Mouse (Mus musculus): ENCODE measurements at regions not wholly inside any gene's neighbourhood (a gene's known extent, or its start where the extent isn't known, plus 50 kb on each side); places are given as distances from the start of the nearest gene placed in this dataset.
"Not testable (repeated sequence)": the region's sequence is repeated elsewhere in the genome, so short reads cannot be mapped to it uniquely, and the experiment has no call there.

GRCm38 (mm10) chr11:92228855-92229254 is 651.5 kb upstream of the Kif2b start:
- no peaks in the 10 kb centered on the region for H3K27me3 ChIP-seq (ENCODE audit: control insufficient read depth, insufficient read depth, low read length)
- no peak overlapping the region for H3K27ac ChIP-seq (ENCODE audit: low read depth, low read length)
- WGBS: 61% methylated on average over 5 of the region's 5 CpGs
- DNase-seq (ENCODE audit: low spot score): peak; percentile 45
- no peak overlapping the region for H3K4me3 ChIP-seq (ENCODE audit: low read depth, low read length)
- H3K4me1 ChIP-seq (replicated peaks; ENCODE audit: control insufficient read depth, insufficient read depth, low read length): no peaks in the 10 kb centered on the region
- H3K9me3 ChIP-seq (ENCODE audit: control insufficient read depth, low read length): no peaks in the 10 kb centered on the region
- H3K4me2 ChIP-seq (ENCODE audit: low read depth, low read length, severe bottlenecking): no peak overlapping the region
- H3K36me3 ChIP-seq (ENCODE audit: control insufficient read depth, insufficient read depth, low read length): no peaks in the 10 kb centered on the region
- H3K9ac ChIP-seq (ENCODE audit: low read length): no peak overlapping the region
- no peak for ATAC-seq (replicated peaks; ENCODE audit: low FRiP score)

- no peak overlapping the region for H3K27ac ChIP-seq (ENCODE audit: low read depth, low read length)
- WGBS: 77% methylated on average over 1 of the region's 1 CpGs
- DNase-seq (ENCODE audit: low spot score) (no peak), ATAC-seq (replicated peaks; ENCODE audit: low FRiP score) (no peak)
- H3K9me3 ChIP-seq (ENCODE audit: control insufficient read depth, low read length): no peaks in the 10 kb centered on the region
- H3K27me3 ChIP-seq (ENCODE audit: control insufficient read depth, insufficient read depth, low read length): no peaks in the 10 kb centered on the region
- no peak overlapping the region for H3K4me2 ChIP-seq (ENCODE audit: low read depth, low read length, severe bottlenecking)
- H3K36me3 ChIP-seq (ENCODE audit: control insufficient read depth, insufficient read depth, low read length): no peaks in the 10 kb centered on the region
- H3K9ac ChIP-seq (ENCODE audit: low read length): no peak overlapping the region
- no peaks in the 10 kb centered on the region for H3K4me1 ChIP-seq (replicated peaks; ENCODE audit: control insufficient read depth, insufficient read depth, low read length)
- H3K4me3 ChIP-seq (ENCODE audit: low read depth, low read length): no peak overlapping the region
Observed at GRCm38 (mm10) chr11:92208980-92209548, 631.7 kb upstream of the Kif2b start.

GRCm38 (mm10) chr11:92178393-92178792 is 601.0 kb upstream of the Kif2b start:
- not testable (repeated sequence) for H3K4me2 ChIP-seq (ENCODE audit: low read depth, low read length, severe bottlenecking)

GRCm38 (mm10) chr11:92153124-92153523 is 575.8 kb upstream of the Kif2b start:
- Histone ChIP-seq H3K4me2 (ENCODE audit: low read depth, low read length, severe bottlenecking) (no peak overlapping the region), H3K36me3 (ENCODE audit: control insufficient read depth, insufficient read depth, low read length) (no peaks in the 10 kb centered on the region), H3K9me3 (ENCODE audit: control insufficient read depth, low read length) (no peaks in the 10 kb centered on the region), H3K4me3 (ENCODE audit: low read depth, low read length) (no peak overlapping the region), H3K9ac (ENCODE audit: low read length) (no peak overlapping the region), H3K4me1 (replicated peaks; ENCODE audit: control insufficient read depth, insufficient read depth, low read length) (no peaks in the 10 kb centered on the region), H3K27ac (ENCODE audit: low read depth, low read length) (no peak overlapping the region), H3K27me3 (ENCODE audit: control insufficient read depth, insufficient read depth, low read length) (no peaks in the 10 kb centered on the region)
- DNase-seq (ENCODE audit: low spot score): no peak
- ATAC-seq (replicated peaks; ENCODE audit: low FRiP score): no peak

More at GRCm38 (mm10) chr11:92178393-92178792, 601.0 kb upstream of the Kif2b start:
- ATAC-seq (replicated peaks; ENCODE audit: low FRiP score); H3K27me3 ChIP-seq (ENCODE audit: control insufficient read depth, insufficient read depth, low read length); H3K4me3 ChIP-seq (ENCODE audit: low read depth, low read length); H3K4me1 ChIP-seq (replicated peaks; ENCODE audit: control insufficient read depth, insufficient read depth, low read length); H3K27ac ChIP-seq (ENCODE audit: low read depth, low read length); H3K9me3 ChIP-seq (ENCODE audit: control insufficient read depth, low read length); H3K9ac ChIP-seq (ENCODE audit: low read length); H3K36me3 ChIP-seq (ENCODE audit: control insufficient read depth, insufficient read depth, low read length); DNase-seq (ENCODE audit: low spot score): not testable (repeated sequence)
- WGBS: 78% methylated on average over 3 of the region's 3 CpGs

- Histone ChIP-seq H3K4me1 (replicated peaks; ENCODE audit: control insufficient read depth, insufficient read depth, low read length) (no peaks in the 10 kb centered on the region), H3K4me2 (ENCODE audit: low read depth, low read length, severe bottlenecking) (no peak overlapping the region), H3K9me3 (ENCODE audit: control insufficient read depth, low read length) (no peaks in the 10 kb centered on the region), H3K27ac (ENCODE audit: low read depth, low read length) (no peak overlapping the region; the same call in 1 of the 2 replicates), H3K4me3 (ENCODE audit: low read depth, low read length) (no peak overlapping the region), H3K36me3 (ENCODE audit: control insufficient read depth, insufficient read depth, low read length) (no peaks in the 10 kb centered on the region), H3K9ac (ENCODE audit: low read length) (no peak overlapping the region), H3K27me3 (ENCODE audit: control insufficient read depth, insufficient read depth, low read length) (no peaks in the 10 kb centered on the region)
- DNase-seq (ENCODE audit: low spot score) (no peak), ATAC-seq (replicated peaks; ENCODE audit: low FRiP score) (peak; percentile 77)
- 35% methylated on average over 1 of the region's 1 CpGs for WGBS
Observed at GRCm38 (mm10) chr11:92135677-92136076, 558.3 kb upstream of the Kif2b start.

GRCm38 (mm10) chr11:92134891-92135590 is 557.7 kb upstream of the Kif2b start:
- ATAC-seq (replicated peaks; ENCODE audit: low FRiP score) (peak; percentile 90), DNase-seq (ENCODE audit: low spot score) (no peak)
- Histone ChIP-seq H3K36me3 (ENCODE audit: control insufficient read depth, insufficient read depth, low read length) (no peaks in the 10 kb centered on the region), H3K4me1 (replicated peaks; ENCODE audit: control insufficient read depth, insufficient read depth, low read length) (no peaks in the 10 kb centered on the region), H3K27ac (ENCODE audit: low read depth, low read length) (peak overlapping the region; percentile 62; the same call in 1 of the 2 replicates), H3K27me3 (ENCODE audit: control insufficient read depth, insufficient read depth, low read length) (no peaks in the 10 kb centered on the region), H3K4me2 (ENCODE audit: low read depth, low read length, severe bottlenecking) (no peak overlapping the region), H3K4me3 (ENCODE audit: low read depth, low read length) (no peak overlapping the region), H3K9ac (ENCODE audit: low read length) (no peak overlapping the region), H3K9me3 (ENCODE audit: control insufficient read depth, low read length) (no peaks in the 10 kb centered on the region)
- WGBS: 32% methylated on average over 3 of the region's 3 CpGs

GRCm38 (mm10) chr11:92084766-92085165 is 507.4 kb upstream of the Kif2b start:
- 79% methylated on average over 2 of the region's 2 CpGs for WGBS
- Histone ChIP-seq H3K27me3 (ENCODE audit: control insufficient read depth, insufficient read depth, low read length) (no peaks in the 10 kb centered on the region), H3K27ac (ENCODE audit: low read depth, low read length) (no peak overlapping the region), H3K9me3 (ENCODE audit: control insufficient read depth, low read length) (no peaks in the 10 kb centered on the region), H3K4me2 (ENCODE audit: low read depth, low read length, severe bottlenecking) (no peak overlapping the region), H3K4me3 (ENCODE audit: low read depth, low read length) (no peak overlapping the region), H3K4me1 (replicated peaks; ENCODE audit: control insufficient read depth, insufficient read depth, low read length) (no peaks in the 10 kb centered on the region), H3K9ac (ENCODE audit: low read length) (no peak overlapping the region), H3K36me3 (ENCODE audit: control insufficient read depth, insufficient read depth, low read length) (no peaks in the 10 kb centered on the region)
- DNase-seq (ENCODE audit: low spot score): no peak
- ATAC-seq (replicated peaks; ENCODE audit: low FRiP score): no peak

GRCm38 (mm10) chr11:92041695-92042094 is 464.3 kb upstream of the Kif2b start:
- no peaks in the 10 kb centered on the region for H3K4me1 ChIP-seq (replicated peaks; ENCODE audit: control insufficient read depth, insufficient read depth, low read length)
- H3K9ac ChIP-seq (ENCODE audit: low read length): no peak overlapping the region
- no peaks in the 10 kb centered on the region for H3K36me3 ChIP-seq (ENCODE audit: control insufficient read depth, insufficient read depth, low read length)
- H3K27me3 ChIP-seq (ENCODE audit: control insufficient read depth, insufficient read depth, low read length): no peaks in the 10 kb centered on the region
- DNase-seq (ENCODE audit: low spot score) (peak; percentile 51), ATAC-seq (replicated peaks; ENCODE audit: low FRiP score) (0 out of 2 replicates have a peak, but pooled peaks have one; percentile 33)
- H3K4me2 ChIP-seq (ENCODE audit: low read depth, low read length, severe bottlenecking): no peak overlapping the region
- H3K27ac ChIP-seq (ENCODE audit: low read depth, low read length): no peak overlapping the region
- 12% methylated on average over 2 of the region's 2 CpGs for WGBS
- H3K9me3 ChIP-seq (ENCODE audit: control insufficient read depth, low read length): no peaks in the 10 kb centered on the region
- H3K4me3 ChIP-seq (ENCODE audit: low read depth, low read length): no peak overlapping the region

- no peak for DNase-seq (ENCODE audit: low spot score)
- 89% methylated on average over 1 of the region's 1 CpGs for WGBS
- H3K9ac ChIP-seq (ENCODE audit: low read length): no peak overlapping the region
- H3K27ac ChIP-seq (ENCODE audit: low read depth, low read length): no peak overlapping the region
- H3K4me1 ChIP-seq (replicated peaks; ENCODE audit: control insufficient read depth, insufficient read depth, low read length): no peaks in the 10 kb centered on the region
- H3K9me3 ChIP-seq (ENCODE audit: control insufficient read depth, low read length): no peaks in the 10 kb centered on the region
- ATAC-seq (replicated peaks; ENCODE audit: low FRiP score): no peak
- H3K4me3 ChIP-seq (ENCODE audit: low read depth, low read length): no peak overlapping the region
- no peaks in the 10 kb centered on the region for H3K27me3 ChIP-seq (ENCODE audit: control insufficient read depth, insufficient read depth, low read length)
- no peaks in the 10 kb centered on the region for H3K36me3 ChIP-seq (ENCODE audit: control insufficient read depth, insufficient read depth, low read length)
- H3K4me2 ChIP-seq (ENCODE audit: low read depth, low read length, severe bottlenecking): no peak overlapping the region
Observed at GRCm38 (mm10) chr11:92040161-92040560, 462.8 kb upstream of the Kif2b start.

Data from forebrain, embryonic 11.5 days (tissue).